Mouse (Mus musculus) urinary bladder, postnatal 4 days (tissue): ENCODE measurements at regions not wholly inside any gene's neighbourhood (a gene's known extent, or its start where the extent isn't known, plus 50 kb on each side); places are given as distances from the start of the nearest gene placed in this dataset.

Experiments used
- DNase-seq, 2 experiments: peaks; one replicate each; pipeline ENCODE4 v3.0.0; 2021 to 2022; ENCODE audit warnings: low spot score in 2 of 2

- no peak for DNase-seq
These were observed 66.1 kb downstream of the Slc4a3 start for GRCm38 (mm10) chr1:75612083-75612720.

- no peak for DNase-seq
These were observed 67.1 kb downstream of the Slc4a3 start for GRCm38 (mm10) chr1:75613206-75613605.

- DNase-seq: no peak
These were observed 70.9 kb downstream of the Slc4a3 start for GRCm38 (mm10) chr1:75616971-75617370.

- DNase-seq: no peak
These were observed 72.3 kb downstream of the Slc4a3 start for GRCm38 (mm10) chr1:75618367-75618790.

GRCm38 (mm10) chr1:75630287-75630686, 84.2 kb downstream of the Slc4a3 start:
- DNase-seq: no peak

- DNase-seq: no peak
These were observed 85.7 kb downstream of the Slc4a3 start for GRCm38 (mm10) chr1:75631729-75632128.

GRCm38 (mm10) chr1:75635591-75635990, 89.5 kb downstream of the Slc4a3 start:
- no peak for DNase-seq

GRCm38 (mm10) chr1:75639031-75640001, 93.2 kb downstream of the Slc4a3 start:
- DNase-seq: no peak

- DNase-seq: no peak
These were observed 96.4 kb downstream of the Slc4a3 start for GRCm38 (mm10) chr1:75642496-75642895.

GRCm38 (mm10) chr1:75652547-75652946, 106.5 kb downstream of the Slc4a3 start:
- DNase-seq: no peak

- no peak for DNase-seq
These were observed 107.0 kb downstream of the Slc4a3 start for GRCm38 (mm10) chr1:75652987-75653573.

- peak; percentile 55 to 73 for DNase-seq
These were observed 107.6 kb downstream of the Slc4a3 start for GRCm38 (mm10) chr1:75653671-75654076.

- DNase-seq: no peak
These were observed 110.5 kb downstream of the Slc4a3 start for GRCm38 (mm10) chr1:75656592-75656991.

- DNase-seq: no peak
These were observed 114.5 kb downstream of the Slc4a3 start for GRCm38 (mm10) chr1:75660336-75661100.

GRCm38 (mm10) chr1:75662141-75662990, 116.3 kb downstream of the Slc4a3 start:
- no peak for DNase-seq

GRCm38 (mm10) chr1:75667736-75668269, 121.7 kb downstream of the Slc4a3 start:
- no peak for DNase-seq

GRCm38 (mm10) chr1:75676295-75676694, 130.2 kb downstream of the Slc4a3 start:
- DNase-seq: no peak

GRCm38 (mm10) chr1:75677695-75678094, 131.6 kb downstream of the Slc4a3 start:
- DNase-seq: no peak

GRCm38 (mm10) chr1:75678279-75678678, 132.2 kb downstream of the Slc4a3 start:
- DNase-seq: no peak

- no peak for DNase-seq
These were observed 134.3 kb downstream of the Slc4a3 start for GRCm38 (mm10) chr1:75680366-75680765.
